Mouse (Mus musculus) adrenal gland, adult 18-20 months (tissue): ENCODE measurements around the gene Ttc9. TPM values are rescaled to one million over a fixed set of nuclear protein-coding genes. Genes with fewer than 3 reads are reported as not detected.

Experiments used
- DNase-seq, 2 experiments: peaks; one replicate each; pipeline ENCODE4 v3.0.0; 2021 to 2022; ENCODE audit warnings: low spot score in 2 of 2
- long read RNA-seq, 2 experiments: library from polyadenylated mRNA; stranded (forward); transcript quantifications; one replicate each; pipeline ENCODE4 v2.0.0; 2021
- total RNA-seq, 2 experiments: library from RNA; stranded (reverse); gene quantifications; 1 replicate in 1 of 2; 2 replicates in 1 of 2; pipeline ENCODE4 v1.2.3; 2021

Gene Ttc9
- 1 to 10 TPM; 3.5 to 4.1 TPM for total RNA-seq
- long read RNA-seq, experiment 1, transcript Ttc9-201 (3 exons, 2,042 nt) = major isoform, 6 of 6 reads
- long read RNA-seq, experiment 1, partial matches to known transcripts = 0 of 6 reads
- long read RNA-seq, experiment 1, other reads (novel, unspliced or antisense) = 0 of 6 reads
- long read RNA-seq, experiment 2, transcript Ttc9-201 (3 exons, 2,042 nt) = major isoform, 16 of 17 reads
- long read RNA-seq, experiment 2, partial matches to known transcripts = 0 of 17 reads
- long read RNA-seq, experiment 2, other reads (novel, unspliced or antisense) = 1 of 17 reads

DNA sequence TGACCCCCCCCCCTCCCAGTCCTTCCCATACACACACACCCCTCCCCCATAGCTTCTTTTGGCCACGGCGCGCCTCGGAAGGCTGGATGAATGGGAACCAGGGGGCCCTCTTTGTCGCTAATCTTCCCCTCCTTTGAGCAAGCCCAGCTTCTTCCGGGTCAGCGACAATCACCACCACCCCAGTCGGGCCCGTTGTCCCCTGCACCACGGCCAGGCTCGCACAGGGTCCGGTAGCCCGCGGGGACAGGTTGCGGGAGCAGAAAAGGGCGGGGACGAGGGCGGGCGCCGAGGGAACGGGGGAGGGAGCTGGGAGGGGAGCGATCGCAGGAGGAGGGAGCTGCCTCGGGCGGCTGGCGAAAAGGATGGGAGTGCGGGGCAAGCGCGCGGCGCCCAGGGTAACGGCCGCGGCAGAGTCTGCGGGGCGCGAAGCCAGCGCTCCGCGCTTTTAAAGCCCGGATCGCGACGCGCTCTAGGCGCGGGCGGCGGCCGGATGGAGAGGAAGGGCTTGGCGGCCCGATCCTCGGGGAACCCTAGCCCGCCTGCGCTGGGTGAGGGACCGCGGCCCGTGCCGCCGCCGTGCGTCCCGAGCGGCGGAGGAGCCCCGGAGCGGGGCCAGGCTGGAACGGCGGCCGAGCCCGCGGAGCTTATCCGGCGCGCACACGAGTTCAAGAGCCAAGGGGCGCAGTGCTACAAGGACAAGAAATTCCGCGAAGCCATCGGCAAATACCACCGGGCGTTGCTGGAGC is at the start of gene Ttc9:
Gene Ttc9 (plus strand): TSS at position 335 of the 746 bp plus-strand sequence.
- DNase-seq = peak; percentile 26 to 35

DNA sequence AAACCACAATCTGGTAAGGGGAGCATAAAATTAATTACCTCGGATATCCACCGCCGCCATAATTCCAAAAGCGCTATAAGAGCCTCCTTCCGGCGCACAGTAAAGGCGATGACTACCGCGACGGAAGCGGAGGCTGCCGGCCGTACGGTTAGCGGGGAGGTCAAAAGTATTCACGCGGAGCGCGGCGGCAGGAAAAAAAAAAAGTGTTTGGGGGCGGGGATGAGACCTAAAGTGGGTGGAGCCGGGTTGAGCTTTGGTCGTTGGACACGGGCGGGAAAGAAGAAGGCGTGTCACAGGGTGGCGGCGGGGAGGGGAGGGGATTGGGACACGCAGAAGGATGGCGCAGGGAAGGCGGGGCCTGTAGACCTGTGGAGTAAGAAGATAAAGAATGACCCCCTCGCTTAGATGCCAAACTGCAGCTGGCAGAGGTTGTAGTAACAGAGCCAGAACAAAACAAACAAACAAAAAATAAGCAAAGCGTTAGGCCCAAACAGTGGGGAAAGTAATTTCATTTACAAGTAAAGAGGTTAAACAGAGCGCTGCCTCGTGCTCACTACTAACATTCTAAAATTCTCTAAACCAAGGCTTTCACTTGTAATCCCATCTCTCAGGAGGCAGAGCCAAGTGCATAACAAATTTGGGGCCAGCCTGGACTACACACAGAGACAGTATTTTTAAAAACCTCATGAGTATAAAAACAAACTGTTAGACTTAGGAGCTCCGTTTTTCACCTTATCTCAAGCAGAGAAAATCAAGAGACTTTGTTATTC is 36.0 kb upstream of the Ttc9 start, which contains the start of gene Med6:
Gene Med6 (minus strand): TSS at position 107 of the 770 bp plus-strand sequence.
- peak; percentile 91 to 92 for DNase-seq

DNA sequence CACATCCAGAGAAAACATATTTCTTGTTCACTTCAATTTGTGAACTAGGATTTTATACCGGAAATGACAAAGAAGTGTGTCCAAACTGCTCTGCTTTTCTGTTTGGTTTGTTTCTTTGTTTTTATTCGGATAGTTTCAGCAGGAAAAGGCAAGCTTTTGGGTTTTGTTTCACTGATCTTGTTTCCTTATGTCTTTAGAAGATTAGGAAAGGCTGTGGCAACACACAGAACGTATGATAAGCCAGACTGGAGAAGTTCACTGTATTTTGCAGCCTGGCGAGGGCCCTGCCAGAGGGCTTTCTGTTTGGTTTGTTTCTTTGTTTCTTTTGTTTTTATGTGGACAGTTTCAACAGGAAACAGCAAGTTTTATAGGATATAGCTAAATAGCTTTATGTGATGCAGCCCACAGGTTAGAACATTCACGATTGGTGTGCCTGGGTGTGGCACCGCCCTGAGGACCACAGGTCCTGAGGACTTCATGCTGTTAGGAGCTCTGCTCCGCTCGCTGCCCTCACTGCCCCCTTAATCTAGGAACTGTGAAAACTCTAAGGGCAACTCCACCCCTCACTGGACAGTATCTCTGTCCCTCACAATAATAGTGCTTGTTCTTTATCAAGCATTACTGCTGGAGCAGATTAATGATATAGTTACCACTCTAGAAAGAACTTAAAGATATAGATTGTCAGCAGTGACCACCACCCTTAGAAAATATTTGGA is 34.3 kb upstream of the Ttc9 start:
- DNase-seq = no peak

DNA sequence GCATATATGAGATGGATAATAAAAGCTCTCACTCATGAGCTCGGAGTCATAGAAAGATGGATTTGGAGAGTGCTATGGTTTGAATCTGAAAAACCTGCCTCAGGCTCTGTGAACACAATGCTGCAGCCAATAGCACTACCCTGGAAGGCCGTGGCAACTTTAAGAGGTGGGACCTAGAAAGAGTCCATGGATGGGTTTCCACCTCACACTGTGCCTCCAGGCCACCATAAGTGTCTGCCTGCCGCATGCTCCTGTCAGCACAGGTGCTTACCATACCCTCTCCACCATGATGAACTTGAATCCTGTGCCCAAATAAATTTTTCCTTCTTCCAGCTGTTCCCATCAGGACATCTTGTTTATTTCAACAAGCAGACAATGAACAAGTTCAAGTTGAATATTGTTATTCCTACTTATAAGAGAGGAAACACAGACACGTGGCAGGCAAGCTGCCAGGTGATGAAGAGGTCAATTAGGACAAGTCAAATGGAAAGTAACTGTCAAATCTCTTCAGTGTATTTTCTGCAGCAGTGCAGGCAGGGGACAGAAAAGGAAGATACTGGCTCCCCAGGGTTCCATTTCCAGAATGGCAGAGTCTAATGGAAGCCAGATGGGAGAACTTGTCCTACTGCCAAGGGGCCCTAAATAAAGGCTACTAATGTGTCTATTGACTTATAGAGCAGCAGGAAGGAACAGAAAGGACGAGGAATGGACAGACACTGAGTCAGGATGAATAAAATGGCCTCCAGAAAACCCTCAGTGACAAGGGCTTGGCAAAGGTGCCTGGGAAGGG is 25.9 kb upstream of the Ttc9 start:
- no peak for DNase-seq

DNA sequence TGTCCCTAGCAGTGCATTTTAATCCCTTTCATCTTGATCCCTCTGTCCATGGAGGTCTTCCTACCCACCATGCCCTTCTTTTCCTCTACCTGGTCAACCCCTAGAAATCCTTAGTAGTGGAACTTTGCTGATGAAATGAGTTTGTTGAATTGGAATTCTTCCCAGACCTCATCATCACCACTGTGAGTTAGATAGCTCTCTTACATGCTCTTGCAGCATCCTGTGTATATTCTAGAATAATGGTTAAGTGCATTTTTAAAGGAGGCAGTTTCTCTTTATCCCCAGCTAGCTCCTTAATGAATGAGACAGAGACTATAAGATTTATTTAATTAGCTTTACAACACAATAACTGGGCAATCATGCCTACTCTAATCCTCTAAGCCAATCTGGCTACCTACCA is 21.6 kb upstream of the Ttc9 start:
- no peak for DNase-seq

DNA sequence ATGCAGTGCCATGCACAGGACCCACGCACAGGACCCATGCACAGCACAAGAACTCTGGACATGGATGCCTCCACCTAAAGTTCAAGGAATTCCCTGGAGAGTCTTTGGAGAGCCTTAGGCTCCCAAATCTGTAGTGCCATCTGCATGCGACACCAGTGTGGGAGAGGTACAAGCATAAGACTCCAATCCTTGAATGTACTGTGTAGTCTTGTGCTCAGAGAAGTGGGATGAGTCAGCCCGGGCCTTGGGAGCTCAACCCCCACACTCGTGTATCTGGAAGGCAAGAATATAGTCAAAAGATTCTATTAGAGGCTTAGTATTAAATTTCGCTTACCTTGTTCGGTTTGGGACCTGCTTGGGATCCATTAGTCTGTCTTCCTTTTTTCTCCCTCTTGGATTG is 15.2 kb upstream of the Ttc9 start:
- DNase-seq = no peak

DNA sequence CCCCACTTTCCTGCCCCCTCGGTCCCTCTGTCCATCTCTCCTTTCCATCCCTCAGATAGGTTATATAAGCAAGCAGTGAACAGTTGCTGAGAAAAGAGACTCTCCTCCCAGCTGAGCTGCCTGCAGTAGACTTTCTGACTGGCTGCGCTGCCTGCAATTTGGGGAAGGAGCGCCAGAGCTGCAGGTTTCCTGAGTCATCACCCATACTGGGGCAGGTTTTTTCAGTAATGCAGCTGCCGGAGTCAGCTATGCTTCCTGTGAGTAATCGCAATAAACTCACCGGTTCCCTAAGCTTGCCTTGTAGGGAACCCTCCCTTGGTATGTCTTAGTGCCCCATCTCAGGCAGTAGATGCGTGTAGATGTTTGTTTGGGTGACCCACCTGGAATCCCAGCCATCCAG is 14.1 kb upstream of the Ttc9 start:
- DNase-seq = no peak

DNA sequence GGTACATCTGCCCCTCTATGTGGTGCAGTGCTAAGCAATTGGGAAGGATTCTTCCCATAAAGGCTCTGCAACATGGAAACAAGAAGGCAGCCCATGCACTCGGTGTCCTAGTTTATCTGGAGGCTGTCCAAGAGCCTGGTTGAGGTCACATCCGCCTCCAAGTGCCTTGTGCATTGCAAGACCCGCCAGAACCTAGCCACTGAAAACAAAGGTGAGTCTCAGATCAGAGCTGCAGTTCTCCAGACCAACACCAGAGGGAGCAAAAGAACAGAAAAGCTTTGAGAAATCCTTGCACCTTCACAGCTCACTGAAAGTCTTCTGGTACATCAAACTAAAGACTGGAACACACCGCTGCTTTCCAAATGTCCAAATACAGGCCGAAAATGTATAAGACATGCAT is 11.7 kb upstream of the Ttc9 start:
- DNase-seq = peak; percentile 65 to 71

DNA sequence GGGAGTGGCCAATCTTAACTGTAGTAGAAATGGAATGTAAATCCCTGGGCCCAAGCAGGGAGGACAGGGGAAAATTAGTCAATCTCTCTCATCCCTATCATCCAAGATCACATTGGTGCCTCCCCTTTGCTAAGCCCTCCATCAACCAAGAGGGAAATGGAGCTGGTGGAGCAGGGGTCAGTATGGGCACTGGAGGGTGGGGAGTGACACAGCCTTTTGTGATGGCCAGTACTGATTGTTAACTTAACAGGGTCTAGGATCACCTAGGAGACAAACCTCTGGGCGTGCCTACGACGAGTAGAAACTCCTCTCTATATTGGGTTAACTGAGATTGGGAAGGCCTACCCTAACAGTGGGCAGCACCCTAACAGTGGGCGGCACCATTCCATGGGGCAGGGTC is 7.7 kb upstream of the Ttc9 start:
- DNase-seq = no peak

DNA sequence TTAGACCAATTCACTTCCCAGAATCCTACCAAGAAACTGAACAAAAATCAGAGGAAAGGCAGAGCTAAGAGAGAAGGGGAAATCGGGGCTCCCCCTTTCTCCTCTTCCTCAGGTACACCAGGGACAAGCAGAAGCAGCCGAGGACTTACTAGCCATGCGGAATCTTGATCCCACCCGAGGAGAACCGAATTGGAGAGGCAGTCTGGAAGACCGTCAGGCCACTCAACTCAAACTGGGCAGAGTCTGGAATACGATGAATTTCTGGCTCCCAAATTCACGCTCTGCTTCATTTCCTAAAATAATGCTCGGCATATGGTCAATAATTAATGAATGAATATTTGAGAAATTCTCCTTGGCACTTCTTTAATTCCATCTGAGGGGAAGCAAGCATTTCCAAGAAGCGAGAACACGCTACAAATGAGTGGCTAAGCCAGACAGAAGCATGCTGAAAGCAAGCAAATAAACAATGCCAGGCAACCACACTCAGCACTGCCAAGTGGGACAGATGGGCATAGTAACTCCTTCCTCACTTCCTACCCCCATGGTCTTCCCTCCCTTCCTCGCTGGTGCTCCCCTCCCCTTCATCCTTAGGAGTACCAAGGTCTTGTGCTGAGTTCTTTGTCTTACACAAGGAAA is 4.7 kb upstream of the Ttc9 start:
- no peak for DNase-seq

DNA sequence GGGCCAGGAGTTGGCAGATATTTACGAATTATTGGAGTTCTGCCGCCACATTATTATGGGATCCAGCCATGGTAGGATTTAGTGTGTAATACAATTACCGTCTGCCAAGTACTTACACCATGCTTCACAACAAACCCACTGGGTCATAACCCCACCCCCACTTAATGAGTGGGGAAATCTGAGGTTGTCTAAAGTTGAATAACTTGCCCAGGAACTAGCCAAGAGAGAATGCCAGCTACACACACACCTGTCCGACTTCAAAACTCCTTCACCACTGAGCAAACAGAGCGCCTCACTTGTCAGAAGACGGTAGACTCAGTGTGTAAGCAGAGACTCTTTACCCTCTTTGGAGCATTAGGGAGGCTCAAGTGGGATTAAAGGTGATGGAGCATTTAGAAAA is 3.6 kb upstream of the Ttc9 start:
- DNase-seq = no peak

DNA sequence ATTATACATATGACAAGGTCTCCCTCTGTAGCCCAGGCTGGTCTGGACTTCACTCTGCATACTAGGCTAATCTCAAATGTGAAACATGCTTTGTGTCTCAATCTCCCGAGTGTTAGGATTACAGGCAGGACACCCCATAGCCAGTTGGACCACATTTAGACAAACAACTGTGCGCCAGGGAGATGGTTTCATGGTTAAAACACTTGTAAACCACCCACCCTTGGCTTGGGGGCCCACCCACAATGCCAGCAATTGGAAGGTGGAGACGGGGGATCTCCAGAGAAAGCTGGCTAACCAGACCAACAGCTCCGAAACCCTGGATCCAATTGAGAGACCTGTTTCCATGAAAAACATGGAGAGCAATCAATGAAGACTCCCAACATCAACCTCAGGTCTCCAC is 3.0 kb upstream of the Ttc9 start:
- no peak for DNase-seq

DNA sequence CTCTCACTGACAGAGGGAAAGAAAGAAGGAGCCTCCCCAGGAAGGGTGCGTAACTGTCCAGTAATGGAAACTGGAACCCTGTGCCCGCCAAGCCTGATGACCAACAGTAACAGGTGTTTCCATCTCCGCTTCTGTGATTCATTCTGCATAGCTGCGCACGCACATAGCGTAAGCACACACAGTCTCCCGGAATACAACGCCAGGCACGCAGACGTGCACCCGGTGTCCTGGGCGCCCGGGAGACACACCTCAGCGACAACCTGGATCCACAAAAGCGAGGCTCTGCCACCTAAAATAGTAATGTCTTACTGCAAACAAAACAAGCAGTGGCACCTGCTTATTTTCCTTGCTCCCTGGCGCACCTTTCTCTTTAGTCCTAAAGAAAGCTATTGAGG is 532 bp upstream of the Ttc9 start:
- peak in 1 of 2 experiments; percentile 2 for DNase-seq

DNA sequence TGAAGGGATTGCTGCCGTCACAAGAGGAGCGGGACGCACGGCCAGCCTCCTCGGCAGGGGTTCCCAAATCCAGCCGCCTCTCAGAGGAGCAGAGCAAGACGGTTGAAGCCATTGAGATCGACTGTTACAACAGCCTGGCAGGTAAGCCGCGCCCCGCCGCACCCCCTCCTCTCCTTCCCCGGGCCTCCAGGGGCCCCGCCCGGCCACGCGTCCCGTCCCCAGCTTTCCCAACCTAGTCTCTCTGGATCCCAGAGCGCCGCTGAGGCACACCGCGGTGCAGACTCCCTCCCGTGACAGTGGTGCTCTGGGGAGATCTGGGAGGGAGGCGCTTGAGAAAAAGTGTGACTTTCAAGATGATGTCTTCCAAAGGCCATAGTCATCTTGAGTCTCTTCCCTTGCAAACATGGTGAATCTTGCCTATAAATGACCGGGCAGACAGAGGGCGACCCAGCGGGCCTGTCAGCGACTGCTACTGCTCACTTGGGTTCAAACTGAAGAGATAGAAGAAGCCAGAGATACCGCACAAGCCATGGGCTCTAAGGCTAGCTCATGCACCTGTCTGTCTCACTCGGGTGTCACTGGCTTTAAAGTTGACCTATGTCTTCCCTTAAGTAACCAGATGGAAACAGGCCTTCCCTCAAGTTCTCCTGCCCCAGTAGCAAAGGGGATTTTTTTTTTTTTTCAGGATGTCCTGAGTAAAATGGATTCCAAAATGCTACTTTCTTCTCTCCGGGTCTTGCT is 782 bp downstream of the Ttc9 start:
- DNase-seq = peak; percentile 12 to 30

DNA sequence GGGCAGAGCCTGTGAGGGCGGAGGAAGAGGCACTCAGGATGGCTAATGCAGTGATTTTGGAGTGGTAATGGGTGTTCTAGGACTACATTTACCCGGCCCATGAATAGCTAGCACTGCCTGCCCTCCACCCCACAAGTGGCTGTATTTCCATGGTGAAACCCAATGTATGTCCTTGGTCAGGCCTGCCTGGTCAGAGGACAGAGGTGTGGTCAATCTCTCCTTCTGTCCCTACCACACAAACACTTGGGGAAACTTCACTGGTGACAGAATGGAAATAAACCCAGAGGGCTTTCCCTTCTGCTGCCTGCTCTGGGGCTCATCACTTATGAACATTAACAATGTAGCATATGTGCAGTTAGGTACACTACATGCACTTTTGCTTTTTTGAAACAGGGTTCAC is 2.2 kb downstream of the Ttc9 start:
- DNase-seq = no peak

DNA sequence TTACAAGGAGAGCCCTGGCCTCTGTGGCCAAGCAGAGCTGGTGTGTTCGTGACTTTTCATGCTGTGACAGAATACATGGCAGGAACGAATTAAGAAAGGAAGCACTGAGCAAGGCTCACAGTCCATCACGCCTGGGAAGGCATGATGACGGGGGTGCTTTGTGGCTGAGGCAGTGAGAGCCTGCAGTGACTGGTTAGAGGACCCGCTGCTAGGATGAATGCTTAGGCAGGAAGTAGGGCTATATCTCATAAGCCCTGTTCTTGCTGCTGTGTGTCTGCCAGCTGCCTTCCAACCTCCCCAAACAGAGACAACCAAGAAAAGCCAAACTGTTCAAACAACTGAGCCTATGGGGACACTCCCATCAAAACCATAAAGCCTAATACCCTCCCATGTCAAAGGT is 9.6 kb downstream of the Ttc9 start:
- no peak for DNase-seq

DNA sequence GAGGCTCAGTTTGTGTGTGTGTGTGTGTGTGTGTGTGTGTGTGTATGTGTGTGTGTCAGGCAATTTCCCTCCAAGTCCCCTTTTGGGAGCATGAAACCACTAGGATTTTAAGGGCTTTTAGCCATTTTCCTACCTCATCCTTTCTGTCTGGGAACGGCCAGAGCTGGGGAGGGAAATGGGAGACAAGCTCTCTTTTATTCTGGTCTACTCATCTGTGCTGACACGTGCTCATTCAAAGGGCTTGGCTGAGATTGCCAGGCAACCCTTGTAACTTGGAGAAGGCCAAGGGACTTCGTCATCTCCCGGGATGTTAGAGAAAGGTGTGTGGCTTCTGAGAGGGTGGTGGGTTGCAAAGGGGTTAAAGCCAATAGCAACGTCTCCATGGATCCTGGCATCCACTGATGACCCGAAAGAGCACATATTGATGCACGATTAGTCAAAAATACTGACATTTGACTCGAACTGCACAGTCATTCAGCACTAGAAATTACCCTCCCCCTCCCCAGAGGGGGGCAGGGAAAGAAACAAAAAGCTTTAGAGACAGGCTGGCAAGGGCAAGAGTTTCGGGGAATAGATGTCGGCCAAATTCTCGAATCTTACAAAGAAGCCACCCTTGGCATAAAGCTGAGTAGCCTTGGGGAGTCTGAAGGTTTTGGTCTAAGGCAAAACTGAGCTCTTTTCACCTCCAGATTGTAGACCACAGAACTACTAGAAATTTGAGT is 11.5 kb downstream of the Ttc9 start:
- no peak for DNase-seq

DNA sequence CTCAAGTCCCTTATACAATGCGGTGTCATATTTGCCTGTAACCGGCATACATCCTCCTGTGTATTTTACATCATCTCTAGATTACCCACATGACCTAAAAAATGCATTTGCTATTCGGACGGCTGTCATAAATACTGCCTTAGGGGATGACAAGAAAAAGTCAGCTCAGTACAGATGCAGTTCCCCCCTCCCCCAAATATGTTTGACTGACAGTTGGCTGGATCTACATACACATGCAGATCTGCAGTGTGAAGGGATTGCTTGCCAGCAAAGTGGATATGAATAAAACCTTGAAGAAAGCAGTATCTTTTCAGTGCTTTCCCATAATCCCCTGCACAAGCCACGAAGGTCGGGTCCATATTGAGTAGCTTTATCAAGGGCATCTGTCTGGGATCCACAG is 15.8 kb downstream of the Ttc9 start:
- no peak for DNase-seq

DNA sequence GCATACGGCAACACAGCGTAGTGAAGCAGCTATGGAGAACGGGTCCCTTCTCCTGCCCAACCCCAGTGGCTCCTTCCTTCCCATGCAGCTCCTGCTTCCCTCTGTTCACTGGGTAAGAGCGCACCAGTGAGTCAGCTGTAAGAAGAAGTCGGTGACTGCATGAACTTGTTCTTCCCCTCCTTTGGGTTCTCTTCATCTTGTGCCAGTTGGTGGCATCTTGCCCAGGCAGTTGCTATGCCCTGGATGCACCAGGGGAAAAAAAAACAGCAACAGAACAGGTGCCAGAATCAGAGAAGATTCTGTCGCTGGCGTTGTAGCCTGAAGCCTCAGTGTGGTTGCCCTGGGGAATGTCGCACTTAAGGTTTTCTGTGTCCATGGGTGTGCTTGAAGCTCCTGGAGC is 22.3 kb downstream of the Ttc9 start:
- DNase-seq = no peak
